Mouse (Mus musculus) liver, postnatal 0 days (tissue): ENCODE results near the gene D16Ertd472e. TPM values are rescaled to one million over a fixed set of nuclear protein-coding genes. Genes with fewer than 3 reads are reported as not detected.
"Not testable (repeated sequence)": the region's sequence is repeated elsewhere in the genome, so short reads cannot be mapped to it uniquely, and the experiment has no call there.

Source experiments
- ATAC-seq: fragments of 200-750 bp; cut with Nextera tagmentation; 2 replicates; pipeline ENCODE4 v1.8.0; 2017; ENCODE audit warnings: mild to moderate bottlenecking, moderate library complexity
- DNase-seq: peaks from one replicate; pipeline ENCODE4 v3.0.0-alpha.2; 2016
- H3K27ac ChIP-seq: fragments of 300-500 bp; sonication (generic); 2 replicates; pipeline ENCODE4 v1.5.1; 2014; ENCODE audit warnings: antibody characterized with exemption, moderate library complexity, mild to moderate bottlenecking, low read depth
- H3K27me3 ChIP-seq: fragments of 300-500 bp; sonication (generic); 2 replicates; pipeline ENCODE4 v1.6.1; 2014; ENCODE audit warnings: low read length, control low read depth, mixed read lengths; ENCODE audit not compliant: insufficient read depth
- H3K36me3 ChIP-seq: fragments of 300-500 bp; sonication (generic); replicated peaks from 2 replicates; pipeline ENCODE4 v1.6.1; 2014; ENCODE audit warnings: mild to moderate bottlenecking, control low read depth, low read length, moderate library complexity, mixed read lengths; ENCODE audit not compliant: insufficient read depth
- H3K4me1 ChIP-seq: fragments of 300-500 bp; sonication (generic); 2 replicates; pipeline ENCODE4 v1.6.1; 2014; ENCODE audit warnings: antibody characterized with exemption, mild to moderate bottlenecking, control low read depth; ENCODE audit not compliant: insufficient read depth
- H3K4me2 ChIP-seq: fragments of 300-500 bp; sonication (generic); 2 replicates; pipeline ENCODE4 v1.6.1; 2014; ENCODE audit warnings: low read depth, mild to moderate bottlenecking, low read length, moderate library complexity, mixed read lengths
- H3K4me3 ChIP-seq: fragments of 300-500 bp; sonication (generic); 2 replicates; pipeline ENCODE4 v1.5.1; 2014; ENCODE audit warnings: low read depth, low read length
- H3K9ac ChIP-seq: fragments of 300-500 bp; sonication (generic); replicated peaks from 2 replicates; pipeline ENCODE4 v1.6.1; 2014; ENCODE audit warnings: mild to moderate bottlenecking, moderate library complexity
- H3K9me3 ChIP-seq: fragments of 300-500 bp; sonication (generic); 2 replicates; pipeline ENCODE4 v1.6.1; 2016; ENCODE audit warnings: mild to moderate bottlenecking, control low read depth, low read length, mixed read lengths
- CTCF ChIP-seq: sonication (generic); IDR thresholded peaks from 2 replicates; pipeline ENCODE4 v1.5.1; 2016; ENCODE audit warnings: antibody characterized with exemption, low read depth
- EP300 ChIP-seq: IDR thresholded peaks from 2 replicates; pipeline ENCODE4 v1.6.1; 2016; ENCODE audit warnings: antibody characterized with exemption, low read depth, mild to moderate bottlenecking
- whole genome bisulfite sequencing: fragments of 180-500 bp; shearing (Covaris S2); extraction: QIAGEN DNeasy Blood & Tissue Kit; methylation state at CpG from one replicate; pipeline ENCODE4 v1.1.7; 2014; ENCODE audit not compliant: insufficient replicate concordance; 5-methylcytosine and 5-hydroxymethylcytosine counted together
- polyA plus RNA-seq: library from polyadenylated mRNA; unstranded; fragments of >200 nt; fragmentation: Nextera tagmentation; extraction: Ambion mirVana; gene quantifications from 2 replicates; pipeline ENCODE4 v1.2.1, GENCODE M21; 2015

Gene D16Ertd472e
- polyA plus RNA-seq, 1 experiment from 2014 or later: 6.0 TPM

DNA sequence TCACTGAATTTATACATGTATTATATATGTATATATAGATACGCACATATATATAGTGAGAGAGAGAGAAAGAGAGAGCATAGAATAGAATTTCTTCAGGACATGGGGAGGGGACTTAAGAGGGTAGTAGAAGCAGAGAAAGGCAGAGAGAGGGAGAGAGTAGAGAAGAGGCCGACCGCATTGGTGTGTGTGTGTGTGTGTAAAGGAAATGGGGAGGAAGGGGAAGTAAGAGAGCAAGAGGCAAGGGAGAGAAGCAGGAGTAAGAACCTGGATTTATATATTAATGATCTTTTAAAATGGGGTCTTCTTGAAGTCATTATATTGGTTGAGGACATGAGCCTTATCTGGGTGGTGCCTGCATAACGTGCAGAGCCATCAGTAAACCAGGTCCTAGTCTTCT lies 53.5 kb downstream of the D16Ertd472e start:
- H3K36me3 ChIP-seq: no peaks in the 10 kb centered on the region
- H3K9ac ChIP-seq: no peak overlapping the region
- H3K9me3 ChIP-seq: no peaks in the 10 kb centered on the region
- no peaks in the 10 kb centered on the region for H3K27me3 ChIP-seq
- TF ChIP-seq EP300 (no peak), CTCF (no peak)
- H3K27ac ChIP-seq: no peak overlapping the region
- H3K4me2 ChIP-seq: no peak overlapping the region
- DNase-seq: no peak
- 46% methylated on average over 4 of the region's 4 CpGs for whole genome bisulfite sequencing
- ATAC-seq: no peak
- no peak overlapping the region for H3K4me3 ChIP-seq
- H3K4me1 ChIP-seq: no peaks in the 10 kb centered on the region

DNA sequence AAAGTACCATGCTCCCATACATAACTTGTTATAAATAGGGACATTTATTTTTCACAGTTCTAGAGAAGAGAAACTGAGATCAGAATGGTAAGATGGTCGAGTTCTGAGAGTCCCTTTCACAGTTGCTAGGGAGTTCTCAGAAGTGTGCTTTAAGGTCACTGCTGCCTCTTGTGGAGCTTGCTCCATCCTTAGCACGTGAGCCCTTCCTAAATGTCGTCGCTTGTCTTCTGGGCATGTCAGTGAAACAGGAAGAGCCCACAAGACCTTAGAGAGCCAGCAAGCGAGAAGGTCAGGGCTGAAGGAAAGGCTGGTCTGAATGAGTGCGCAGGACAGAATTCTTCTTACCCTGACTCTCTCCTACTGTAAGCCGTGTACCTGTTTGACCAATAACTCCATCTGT lies 57.8 kb downstream of the D16Ertd472e start:
- Histone ChIP-seq H3K4me2 (no peak overlapping the region), H3K4me3 (no peak overlapping the region), H3K27ac (no peak overlapping the region), H3K9ac (no peak overlapping the region), H3K9me3 (no peaks in the 10 kb centered on the region), H3K4me1 (no peaks in the 10 kb centered on the region), H3K27me3 (no peaks in the 10 kb centered on the region), H3K36me3 (no peaks in the 10 kb centered on the region)
- TF ChIP-seq CTCF (no peak), EP300 (no peak)
- ATAC-seq (no peak), DNase-seq (no peak)
- WGBS: 53% methylated on average over 7 of the region's 7 CpGs

DNA sequence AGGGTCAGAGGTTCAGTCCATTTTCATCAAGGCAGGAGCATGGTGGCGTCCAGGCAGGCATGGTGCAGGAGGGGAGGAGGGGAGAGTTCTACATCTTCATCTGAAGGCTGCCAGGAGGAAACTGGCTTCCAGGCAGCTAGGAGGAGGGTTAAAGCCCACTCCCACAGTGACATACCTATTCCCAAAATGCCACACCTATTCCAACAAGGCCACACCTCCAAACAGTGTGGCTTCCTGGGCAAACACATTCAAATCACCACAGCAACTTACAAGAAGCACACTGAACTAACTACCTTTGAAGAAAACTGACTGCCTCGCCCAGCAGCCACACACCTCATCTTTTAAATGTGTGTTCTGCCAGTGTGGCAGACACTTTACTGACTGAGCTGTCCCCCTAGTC lies 59.3 kb downstream of the D16Ertd472e start:
- H3K9ac ChIP-seq: no peak overlapping the region
- ATAC-seq (no peak), DNase-seq (no peak)
- H3K27me3 ChIP-seq: no peaks in the 10 kb centered on the region
- TF ChIP-seq EP300: no peak
- TF ChIP-seq CTCF: no peak
- H3K36me3 ChIP-seq: no peaks in the 10 kb centered on the region
- H3K9me3 ChIP-seq: no peaks in the 10 kb centered on the region
- no peak overlapping the region for H3K4me2 ChIP-seq
- no peak overlapping the region for H3K27ac ChIP-seq
- no peaks in the 10 kb centered on the region for H3K4me1 ChIP-seq
- WGBS: 67% methylated on average over 2 of the region's 2 CpGs
- no peak overlapping the region for H3K4me3 ChIP-seq

- Histone ChIP-seq H3K9me3 (no peaks in the 10 kb centered on the region), H3K4me3 (no peak overlapping the region), H3K4me2 (no peak overlapping the region), H3K36me3 (no peaks in the 10 kb centered on the region), H3K27me3 (no peaks in the 10 kb centered on the region), H3K4me1 (no peaks in the 10 kb centered on the region), H3K9ac (no peak overlapping the region), H3K27ac (no peak overlapping the region)
- TF ChIP-seq CTCF (no peak), EP300 (no peak)
- ATAC-seq (no peak), DNase-seq (no peak)
- 70% methylated on average over 8 of the region's 8 CpGs for WGBS
Measured at GRCm38 (mm10) chr16:78511526-78511925, 65.0 kb downstream of the D16Ertd472e start.

DNA sequence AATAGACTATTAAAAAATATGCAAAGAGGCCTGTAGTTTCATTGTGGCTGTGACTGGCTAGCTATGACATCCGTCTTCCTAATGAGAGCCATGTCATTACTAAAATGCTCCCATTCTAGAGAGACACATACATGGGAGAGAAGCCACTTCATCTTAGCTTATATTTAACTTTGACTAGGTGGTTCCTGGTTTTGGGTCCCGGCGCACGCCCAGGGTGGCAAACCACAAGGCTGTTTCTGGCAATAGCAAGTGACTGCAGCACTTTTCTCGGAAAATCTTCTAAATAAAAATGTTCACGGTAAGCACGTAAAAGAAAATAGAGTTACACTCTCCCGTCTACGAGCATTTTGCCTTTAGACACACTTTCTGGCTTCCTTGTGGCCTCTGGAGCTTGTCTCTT lies 74.0 kb downstream of the D16Ertd472e start:
- no peak overlapping the region for H3K27ac ChIP-seq
- H3K4me3 ChIP-seq: no peak overlapping the region
- no peak overlapping the region for H3K4me2 ChIP-seq
- no peak overlapping the region for H3K9ac ChIP-seq
- TF ChIP-seq CTCF (no peak), EP300 (no peak)
- H3K27me3 ChIP-seq: no peaks in the 10 kb centered on the region
- DNase-seq: no peak
- 60% methylated on average over 9 of the region's 9 CpGs for WGBS
- no peaks in the 10 kb centered on the region for H3K4me1 ChIP-seq
- no peaks in the 10 kb centered on the region for H3K36me3 ChIP-seq
- no peaks in the 10 kb centered on the region for H3K9me3 ChIP-seq
- no peak for ATAC-seq

GRCm38 (mm10) chr16:78492696-78493095 lies 83.8 kb downstream of the D16Ertd472e start:
- not testable (repeated sequence) for H3K4me2 ChIP-seq, H3K4me3 ChIP-seq, H3K9me3 ChIP-seq, H3K9ac ChIP-seq, H3K27ac ChIP-seq, H3K4me1 ChIP-seq, H3K36me3 ChIP-seq, H3K27me3 ChIP-seq, DNase-seq, ATAC-seq
- WGBS: 94% methylated on average over 11 of the region's 12 CpGs

DNA sequence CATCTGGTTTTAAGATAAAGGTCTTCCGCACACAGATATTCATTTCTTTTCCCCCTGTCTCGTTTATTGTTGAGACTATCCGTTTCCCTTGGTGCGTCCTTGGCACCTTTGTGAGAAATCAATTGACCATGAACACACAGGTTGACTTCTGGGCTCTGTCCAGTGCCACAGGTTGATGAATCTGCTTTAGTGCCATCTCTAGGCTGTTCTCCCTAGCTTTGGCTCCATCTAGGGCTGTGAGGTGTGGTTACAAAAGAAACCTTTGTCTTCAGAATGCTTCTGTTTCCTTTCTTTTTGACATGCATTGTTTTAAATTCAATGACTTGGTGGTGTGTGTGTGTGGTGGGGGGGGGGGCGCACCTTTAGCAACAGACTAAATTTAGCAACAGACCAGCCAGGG lies 85.7 kb downstream of the D16Ertd472e start:
- Histone ChIP-seq H3K4me2 (peak overlapping the region; percentile 64; the same call in 1 of the 2 replicates), H3K4me3 (no peak overlapping the region), H3K27me3 (no peaks in the 10 kb centered on the region), H3K9me3 (no peaks in the 10 kb centered on the region; the same call in 1 of the 2 replicates), H3K36me3 (no peaks in the 10 kb centered on the region), H3K9ac (no peak overlapping the region), H3K27ac (no peak overlapping the region), H3K4me1 (0 out of 2 replicates have a peak, but pooled peaks cover 4% of the 10 kb centered on the region)
- ATAC-seq (no peak), DNase-seq (no peak)
- TF ChIP-seq EP300 (no peak), CTCF (no peak)
- WGBS: 40% methylated on average over 5 of the region's 5 CpGs

Other genes with a start within 250 kb of the D16Ertd472e start
- 20.5 and 21.7 TPM in 2 replicates for gene Btg3, start 199.5 kb downstream of the D16Ertd472e start, polyA plus RNA-seq